Mouse (Mus musculus): Measurements from ENCODE around the gene Myo1a. TPM values are rescaled to one million over a fixed set of nuclear protein-coding genes. Genes with fewer than 3 reads are reported as not detected.
A peak's percentile ranks its signal among the peaks of the same experiment; 100 is the strongest.
"Not testable (repeated sequence)": the region's sequence is repeated elsewhere in the genome, so short reads cannot be mapped to it uniquely, and the experiment has no call there.

Myo1a gene
- 0.13 and 0.21 TPM in 2 replicates for polyA plus RNA-seq (2012; rRNA removed)

DNA sequence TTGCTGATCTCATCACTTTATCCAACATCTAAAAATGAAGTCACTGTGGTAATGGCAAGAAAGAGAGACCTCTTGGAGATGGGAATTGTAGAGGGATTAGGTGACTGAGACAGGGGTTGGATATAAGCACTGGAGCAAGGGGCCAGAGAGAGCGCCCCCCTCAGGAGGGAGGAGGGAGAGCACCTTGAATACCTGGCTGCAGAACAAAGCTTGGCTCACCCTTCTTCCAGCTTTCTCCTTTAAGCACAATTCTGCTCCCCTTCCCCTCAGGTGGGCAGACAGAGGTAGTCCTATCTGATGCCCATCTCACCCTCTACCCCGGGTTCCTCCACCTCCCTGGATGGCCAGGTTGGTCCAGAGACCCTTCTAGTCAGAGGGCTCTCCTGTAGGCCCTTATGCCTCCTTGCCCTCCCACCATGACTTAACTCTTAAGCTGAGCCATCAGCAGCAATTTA is at the start of gene Myo1a:
Gene Myo1a (plus strand): TSS at position 405 of the 455 bp plus-strand sequence.
- no peak for TF ChIP-seq POLR2A (IDR thresholded peaks at IDR 0.05; ENCODE audit: low read depth, low read length)
- TF ChIP-seq CTCF (IDR thresholded peaks at IDR 0.05; ENCODE audit: extremely low read depth, insufficient read depth, insufficient read length, insufficient replicate concordance): no peak
- no peaks in the 10 kb centered on the region for H3K36me3 ChIP-seq (ENCODE audit: control insufficient read depth, insufficient read depth, low read length)
- no peaks in the 10 kb centered on the region for H3K27me3 ChIP-seq (ENCODE audit: control insufficient read depth, insufficient read depth, low read length)
- no peak for DNase-seq (ENCODE audit: low read depth in 1 of 2, low spot score in 2 of 2)
- WGBS: 76% methylated on average over 2 of the region's 2 CpGs
- no peak within 1 kb of the TSS for H3K27ac ChIP-seq (ENCODE audit: insufficient read depth, low read length)
- H3K4me1 ChIP-seq (ENCODE audit: control insufficient read depth, insufficient read depth, insufficient read length): no peaks in the 10 kb centered on the region
- H3K4me3 ChIP-seq (ENCODE audit: extremely low read depth, insufficient read depth, insufficient read length): no peak within 1 kb of the TSS

DNA sequence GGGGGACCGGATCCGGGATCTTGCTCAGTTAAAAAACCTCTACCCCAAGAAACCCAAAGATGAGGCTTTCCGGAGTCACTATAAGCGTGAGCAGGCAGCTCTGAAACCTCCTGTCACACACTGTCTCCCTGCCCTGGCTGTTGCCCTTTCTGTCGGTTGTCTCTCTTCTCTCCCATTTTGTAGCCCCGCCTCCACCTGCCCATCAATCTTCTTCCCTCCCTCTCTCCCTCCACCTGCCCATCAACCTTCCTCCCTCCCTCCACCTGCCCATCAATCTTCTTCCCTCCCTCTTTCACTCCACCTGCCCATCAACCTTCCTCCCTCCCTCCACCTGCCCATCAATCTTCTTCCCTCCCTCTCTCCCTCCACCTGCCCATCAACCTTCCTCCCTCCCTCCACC is 47.4 kb upstream of the Myo1a start:
- WGBS: 87% methylated on average over 6 of the region's 6 CpGs
- H3K4me1 ChIP-seq (ENCODE audit: control insufficient read depth, insufficient read depth, insufficient read length): peaks cover 19% of the 10 kb centered on the region
- H3K27me3 ChIP-seq (ENCODE audit: control insufficient read depth, insufficient read depth, low read length); H3K4me3 ChIP-seq (ENCODE audit: extremely low read depth, insufficient read depth, insufficient read length); DNase-seq (ENCODE audit: low read depth in 1 of 2, low spot score in 2 of 2); H3K27ac ChIP-seq (ENCODE audit: insufficient read depth, low read length): not testable (repeated sequence)
- peaks cover 57% of the 10 kb centered on the region for H3K36me3 ChIP-seq (ENCODE audit: control insufficient read depth, insufficient read depth, low read length)

DNA sequence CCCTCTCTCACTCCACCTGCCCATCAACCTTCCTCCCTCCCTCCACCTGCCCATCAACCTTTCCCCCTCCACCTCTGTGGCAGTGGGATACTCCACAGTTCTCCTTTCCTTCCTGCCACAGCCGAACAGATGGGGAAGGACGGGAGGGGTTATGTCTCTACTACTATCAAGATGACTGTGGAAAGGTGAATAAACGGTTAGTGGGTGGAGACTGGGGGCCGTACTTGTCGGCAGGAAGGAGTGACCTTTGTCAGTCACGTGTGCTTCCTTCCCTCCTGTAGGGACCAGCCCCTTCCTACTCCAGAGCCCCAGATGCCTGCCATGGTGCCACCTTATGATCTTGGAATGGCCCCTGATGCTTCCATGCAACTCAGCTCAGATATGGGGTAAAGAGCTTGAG is 46.9 kb upstream of the Myo1a start:
- Histone ChIP-seq H3K36me3 (ENCODE audit: control insufficient read depth, insufficient read depth, low read length) (peaks cover 53% of the 10 kb centered on the region), H3K27ac (ENCODE audit: insufficient read depth, low read length) (no peak overlapping the region), H3K4me3 (ENCODE audit: extremely low read depth, insufficient read depth, insufficient read length) (no peak overlapping the region), H3K4me1 (ENCODE audit: control insufficient read depth, insufficient read depth, insufficient read length) (peaks cover 23% of the 10 kb centered on the region), H3K27me3 (ENCODE audit: control insufficient read depth, insufficient read depth, low read length) (no peaks in the 10 kb centered on the region)
- TF ChIP-seq POLR2A (IDR thresholded peaks at IDR 0.05; ENCODE audit: low read depth, low read length) (no peak), CTCF (IDR thresholded peaks at IDR 0.05; ENCODE audit: extremely low read depth, insufficient read depth, insufficient read length, insufficient replicate concordance) (no peak)
- WGBS: 35% methylated on average over 6 of the region's 6 CpGs
- DNase-seq (ENCODE audit: low read depth in 1 of 2, low spot score in 2 of 2): no peak

DNA sequence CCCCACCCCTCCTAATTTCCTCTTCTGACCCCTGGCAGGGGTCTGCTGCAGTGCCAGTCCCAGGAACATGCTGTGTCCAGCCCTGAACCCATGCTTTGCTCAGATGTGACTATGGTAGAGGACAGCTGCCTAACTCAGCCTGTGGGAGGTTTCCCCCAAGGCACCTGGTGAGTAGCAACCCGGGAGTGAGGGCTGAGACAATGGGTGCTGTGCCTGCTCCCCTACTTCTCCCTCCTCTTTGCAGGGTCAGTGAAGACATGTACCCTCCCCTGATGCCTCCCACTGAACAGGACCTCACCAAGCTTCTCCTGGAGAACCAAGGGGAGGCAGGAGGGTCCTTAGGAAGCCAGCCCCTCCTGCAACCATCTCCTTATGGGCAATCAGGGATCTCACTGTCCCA is 45.4 kb upstream of the Myo1a start:
- no peak overlapping the region for H3K27ac ChIP-seq (ENCODE audit: insufficient read depth, low read length)
- H3K4me3 ChIP-seq (ENCODE audit: extremely low read depth, insufficient read depth, insufficient read length): no peak overlapping the region
- WGBS: 81% methylated on average over 1 of the region's 1 CpGs
- peaks cover 23% of the 10 kb centered on the region for H3K4me1 ChIP-seq (ENCODE audit: control insufficient read depth, insufficient read depth, insufficient read length)
- H3K27me3 ChIP-seq (ENCODE audit: control insufficient read depth, insufficient read depth, low read length): no peaks in the 10 kb centered on the region
- TF ChIP-seq POLR2A (IDR thresholded peaks at IDR 0.05; ENCODE audit: low read depth, low read length): no peak
- no peak for TF ChIP-seq CTCF (IDR thresholded peaks at IDR 0.05; ENCODE audit: extremely low read depth, insufficient read depth, insufficient read length, insufficient replicate concordance)
- H3K36me3 ChIP-seq (ENCODE audit: control insufficient read depth, insufficient read depth, low read length): peaks cover 48% of the 10 kb centered on the region
- no peak for DNase-seq (ENCODE audit: low read depth in 1 of 2, low spot score in 2 of 2)

DNA sequence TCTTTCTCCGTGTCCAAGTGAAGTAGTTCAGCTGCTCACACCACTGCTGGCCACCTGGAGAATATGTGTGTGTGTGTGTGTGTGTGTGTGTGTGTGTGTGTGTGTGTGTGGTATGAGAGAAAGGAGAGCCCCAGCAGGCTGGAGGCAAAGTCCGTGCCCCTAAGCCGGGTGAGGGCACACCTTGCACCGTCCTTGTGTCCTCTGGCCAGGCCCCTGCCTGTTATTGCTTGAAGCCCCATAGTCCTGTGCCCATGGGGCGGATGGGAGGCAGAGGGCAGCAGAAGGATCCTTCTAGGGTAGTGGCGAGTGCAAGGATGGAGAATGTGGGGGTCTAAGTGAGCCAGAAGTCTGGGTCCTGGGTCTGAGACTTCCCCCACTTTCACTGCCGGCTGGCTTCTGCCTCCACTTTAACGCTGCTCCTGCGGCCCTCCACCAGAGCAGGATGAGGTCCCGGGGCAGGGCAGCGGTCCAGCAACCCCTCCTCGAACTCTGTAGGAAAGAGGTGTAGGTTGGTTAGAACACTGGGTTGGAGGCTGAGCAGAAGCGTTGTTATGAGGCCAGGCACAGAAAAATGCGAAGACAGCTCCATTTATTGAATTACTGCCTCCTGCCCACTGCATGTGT is 43.6 kb upstream of the Myo1a start:
- Histone ChIP-seq H3K36me3 (ENCODE audit: control insufficient read depth, insufficient read depth, low read length) (peaks cover 40% of the 10 kb centered on the region), H3K27me3 (ENCODE audit: control insufficient read depth, insufficient read depth, low read length) (no peaks in the 10 kb centered on the region), H3K4me1 (ENCODE audit: control insufficient read depth, insufficient read depth, insufficient read length) (peaks cover 24% of the 10 kb centered on the region), H3K27ac (ENCODE audit: insufficient read depth, low read length) (peak overlapping the region; percentile 73), H3K4me3 (ENCODE audit: extremely low read depth, insufficient read depth, insufficient read length) (peak overlapping the region; percentile 14; the same call in 1 of the 2 replicates)
- TF ChIP-seq CTCF (IDR thresholded peaks at IDR 0.05; ENCODE audit: extremely low read depth, insufficient read depth, insufficient read length, insufficient replicate concordance) (no peak), POLR2A (IDR thresholded peaks at IDR 0.05; ENCODE audit: low read depth, low read length) (no peak)
- 59% methylated on average over 14 of the region's 14 CpGs for WGBS
- no peak for DNase-seq (ENCODE audit: low read depth in 1 of 2, low spot score in 2 of 2)

DNA sequence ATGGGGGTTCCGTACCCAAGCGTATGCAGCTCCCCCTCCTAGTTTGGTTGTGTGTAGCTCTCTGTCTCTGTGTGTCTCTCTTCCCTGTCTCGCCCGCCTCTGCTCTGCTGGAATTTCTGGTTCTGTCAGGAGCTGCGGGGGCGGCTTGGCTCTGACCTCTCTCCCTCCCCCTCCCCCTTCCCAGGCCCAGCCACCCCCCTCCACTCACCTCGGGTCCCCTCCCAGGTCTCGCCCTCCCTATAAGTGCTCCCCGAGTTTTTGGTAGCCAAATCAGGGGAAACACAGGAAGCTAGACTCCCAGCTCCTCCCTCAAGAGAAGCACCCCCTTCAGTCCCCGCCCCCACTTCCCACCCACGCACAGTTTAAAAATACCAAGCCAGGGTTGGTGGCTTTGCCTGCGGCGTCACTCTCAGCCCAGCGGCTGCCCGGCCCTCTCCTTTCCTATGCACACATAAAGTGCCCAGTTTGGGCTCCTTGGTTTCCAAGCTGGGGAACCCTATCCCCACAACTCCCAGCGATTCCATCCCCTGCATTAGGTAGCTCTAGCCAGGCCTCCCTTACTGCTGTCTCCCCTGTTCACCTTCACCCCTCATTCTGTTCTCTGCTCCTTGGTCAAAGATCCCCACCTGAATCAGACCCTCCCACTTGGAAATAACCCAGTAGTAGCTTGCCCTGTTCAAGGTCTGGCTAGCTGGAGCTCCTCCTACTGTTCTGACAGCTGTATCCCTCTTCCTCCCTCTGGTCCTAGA is 42.9 kb upstream of the Myo1a start:
- H3K36me3 ChIP-seq (ENCODE audit: control insufficient read depth, insufficient read depth, low read length): peaks cover 36% of the 10 kb centered on the region
- peak overlapping the region; percentile 24; the same call in 1 of the 2 replicates for H3K4me3 ChIP-seq (ENCODE audit: extremely low read depth, insufficient read depth, insufficient read length)
- H3K27me3 ChIP-seq (ENCODE audit: control insufficient read depth, insufficient read depth, low read length): no peaks in the 10 kb centered on the region
- DNase-seq (ENCODE audit: low read depth in 1 of 2, low spot score in 2 of 2): peak; percentile 52 to 54
- 10% methylated on average over 15 of the region's 16 CpGs for WGBS
- peaks cover 24% of the 10 kb centered on the region for H3K4me1 ChIP-seq (ENCODE audit: control insufficient read depth, insufficient read depth, insufficient read length)
- peak overlapping the region; percentile 89 for H3K27ac ChIP-seq (ENCODE audit: insufficient read depth, low read length)
- no peak for TF ChIP-seq CTCF (IDR thresholded peaks at IDR 0.05; ENCODE audit: extremely low read depth, insufficient read depth, insufficient read length, insufficient replicate concordance)
- TF ChIP-seq POLR2A (IDR thresholded peaks at IDR 0.05; ENCODE audit: low read depth, low read length): no peak
